Mouse (Mus musculus) hindbrain, embryonic 12.5 days (tissue): ENCODE measurements around the gene Synj1. TPM values are rescaled to one million over a fixed set of nuclear protein-coding genes. Genes with fewer than 3 reads are reported as not detected.

Source experiments
- ATAC-seq: fragments of 200-750 bp; cut with Nextera tagmentation; 2 replicates; pipeline ENCODE4 v1.8.0; 2017; ENCODE audit warnings: moderate TSS enrichment; ENCODE audit not compliant: low FRiP score
- H3K27ac ChIP-seq: fragments of 300-500 bp; sonication (generic); 2 replicates; pipeline ENCODE4 v1.5.1; 2016; ENCODE audit warnings: mild to moderate bottlenecking
- H3K27me3 ChIP-seq: fragments of 300-500 bp; sonication (generic); 2 replicates; pipeline ENCODE4 v1.6.1; 2016; ENCODE audit warnings: mild to moderate bottlenecking
- H3K36me3 ChIP-seq: fragments of 300-500 bp; sonication (generic); 2 replicates; pipeline ENCODE4 v1.6.1; 2016; ENCODE audit warnings: mild to moderate bottlenecking
- H3K4me1 ChIP-seq: fragments of 300-500 bp; sonication (generic); 2 replicates; pipeline ENCODE4 v1.6.1; 2016
- H3K4me2 ChIP-seq: fragments of 300-500 bp; sonication (generic); replicated peaks from 2 replicates; pipeline ENCODE4 v1.6.1; 2016; ENCODE audit warnings: mild to moderate bottlenecking
- H3K4me3 ChIP-seq: fragments of 300-500 bp; sonication (generic); 2 replicates; pipeline ENCODE4 v1.5.1; 2016; ENCODE audit warnings: mild to moderate bottlenecking
- H3K9ac ChIP-seq: fragments of 300-500 bp; sonication (generic); 2 replicates; pipeline ENCODE4 v1.6.1; 2016; ENCODE audit warnings: mild to moderate bottlenecking, moderate library complexity
- H3K9me3 ChIP-seq: fragments of 300-500 bp; sonication (generic); replicated peaks from 2 replicates; pipeline ENCODE4 v1.6.1; 2016; ENCODE audit warnings: mild to moderate bottlenecking
- WGBS: fragments of 180-500 bp; shearing (Covaris S2); methylation state at CpG from one replicate; pipeline ENCODE4 v1.1.7; 2016; 5-methylcytosine and 5-hydroxymethylcytosine counted together
- polyA plus RNA-seq: library from polyadenylated mRNA; unstranded; fragments of >200 nt; fragmentation: Nextera tagmentation; extraction: Ambion mirVana; gene quantifications from 2 replicates; pipeline ENCODE4 v1.2.1, GENCODE M21; 2016

Gene Synj1
- polyA plus RNA-seq, 1 experiment from 2014 or later: 35.7 TPM

- 94% methylated on average over 4 of the region's 4 CpGs for WGBS
- Histone ChIP-seq H3K4me1 (no peaks in the 10 kb centered on the region), H3K9ac (no peak overlapping the region), H3K9me3 (no peaks in the 10 kb centered on the region), H3K27me3 (no peaks in the 10 kb centered on the region), H3K27ac (no peak overlapping the region), H3K4me2 (no peak overlapping the region), H3K4me3 (no peak overlapping the region), H3K36me3 (peaks cover 80% of the 10 kb centered on the region)
- ATAC-seq: no peak
Measured at GRCm38 (mm10) chr16:91030751-91031150, 19.6 kb upstream of the Synj1 start.

DNA sequence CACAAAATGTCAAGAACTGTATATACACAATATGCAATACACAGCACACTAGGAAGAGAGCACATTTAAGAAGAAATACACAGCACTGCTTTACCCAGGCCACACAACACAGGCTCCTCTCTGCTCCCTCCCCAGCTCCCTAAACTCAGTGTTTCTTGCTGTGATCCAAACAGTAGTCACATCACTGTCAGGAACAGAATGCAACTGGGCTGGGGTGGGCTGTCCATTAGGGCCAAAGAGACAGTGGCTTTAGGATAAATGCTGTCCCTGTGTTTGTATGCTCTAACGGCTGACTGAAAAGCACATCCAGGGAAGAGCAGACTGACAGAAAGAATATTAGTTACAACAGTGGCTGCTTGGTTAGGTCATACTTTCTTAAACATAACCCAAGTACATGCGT is 18.8 kb upstream of the Synj1 start:
- no peak overlapping the region for H3K9ac ChIP-seq
- no peaks in the 10 kb centered on the region for H3K4me1 ChIP-seq
- no peak overlapping the region for H3K4me2 ChIP-seq
- no peaks in the 10 kb centered on the region for H3K27me3 ChIP-seq
- H3K27ac ChIP-seq: no peak overlapping the region
- no peak for ATAC-seq
- H3K9me3 ChIP-seq: no peaks in the 10 kb centered on the region
- H3K36me3 ChIP-seq: peaks cover 82% of the 10 kb centered on the region
- H3K4me3 ChIP-seq: no peak overlapping the region
- WGBS: 89% methylated on average over 2 of the region's 2 CpGs

- Histone ChIP-seq H3K4me1 (no peaks in the 10 kb centered on the region), H3K4me3 (no peak overlapping the region), H3K27ac (no peak overlapping the region), H3K36me3 (peaks cover 83% of the 10 kb centered on the region), H3K9ac (no peak overlapping the region), H3K9me3 (no peaks in the 10 kb centered on the region), H3K4me2 (no peak overlapping the region), H3K27me3 (no peaks in the 10 kb centered on the region)
- WGBS: 91% methylated on average over 8 of the region's 8 CpGs
- no peak for ATAC-seq
Measured at GRCm38 (mm10) chr16:91029161-91029743, 18.1 kb upstream of the Synj1 start.

GRCm38 (mm10) chr16:91026290-91026689 is 15.2 kb upstream of the Synj1 start:
- H3K9ac ChIP-seq: no peak overlapping the region
- no peak overlapping the region for H3K4me3 ChIP-seq
- WGBS: 84% methylated on average over 4 of the region's 4 CpGs
- peaks cover 87% of the 10 kb centered on the region for H3K36me3 ChIP-seq
- no peaks in the 10 kb centered on the region for H3K4me1 ChIP-seq
- H3K27me3 ChIP-seq: no peaks in the 10 kb centered on the region
- H3K27ac ChIP-seq: no peak overlapping the region
- no peak overlapping the region for H3K4me2 ChIP-seq
- ATAC-seq: no peak
- no peaks in the 10 kb centered on the region for H3K9me3 ChIP-seq

DNA sequence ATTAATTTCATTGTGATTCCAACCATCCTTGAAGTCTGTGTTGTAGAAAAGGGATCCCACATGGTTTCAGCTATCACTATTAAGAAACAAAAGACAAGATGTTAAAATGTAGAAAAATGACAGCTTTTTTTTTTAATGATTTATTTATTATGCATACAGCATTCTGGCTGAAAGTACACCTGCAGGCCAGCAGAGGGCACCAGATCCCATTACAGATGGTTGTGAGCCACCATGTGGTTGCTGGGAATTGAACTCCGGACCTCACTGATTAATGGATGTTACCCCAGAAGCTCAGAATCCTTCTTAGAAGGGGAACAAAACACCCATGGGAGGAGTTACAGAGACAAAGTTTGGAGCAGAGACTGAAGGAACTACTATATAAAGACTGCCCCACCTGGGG is 12.3 kb upstream of the Synj1 start:
- Histone ChIP-seq H3K9me3 (no peaks in the 10 kb centered on the region), H3K27me3 (no peaks in the 10 kb centered on the region), H3K27ac (no peak overlapping the region), H3K4me3 (no peak overlapping the region), H3K9ac (no peak overlapping the region), H3K4me1 (no peaks in the 10 kb centered on the region), H3K36me3 (peaks cover 91% of the 10 kb centered on the region), H3K4me2 (no peak overlapping the region)
- WGBS: 90% methylated on average over 1 of the region's 1 CpGs
- ATAC-seq: no peak

GRCm38 (mm10) chr16:91020842-91021483 is 9.9 kb upstream of the Synj1 start:
- Histone ChIP-seq H3K4me3 (no peak overlapping the region), H3K9ac (no peak overlapping the region), H3K4me2 (no peak overlapping the region), H3K4me1 (no peaks in the 10 kb centered on the region), H3K27ac (no peak overlapping the region), H3K9me3 (no peaks in the 10 kb centered on the region), H3K27me3 (no peaks in the 10 kb centered on the region), H3K36me3 (peaks cover 87% of the 10 kb centered on the region)
- ATAC-seq: no peak
- 91% methylated on average over 10 of the region's 10 CpGs for WGBS

DNA sequence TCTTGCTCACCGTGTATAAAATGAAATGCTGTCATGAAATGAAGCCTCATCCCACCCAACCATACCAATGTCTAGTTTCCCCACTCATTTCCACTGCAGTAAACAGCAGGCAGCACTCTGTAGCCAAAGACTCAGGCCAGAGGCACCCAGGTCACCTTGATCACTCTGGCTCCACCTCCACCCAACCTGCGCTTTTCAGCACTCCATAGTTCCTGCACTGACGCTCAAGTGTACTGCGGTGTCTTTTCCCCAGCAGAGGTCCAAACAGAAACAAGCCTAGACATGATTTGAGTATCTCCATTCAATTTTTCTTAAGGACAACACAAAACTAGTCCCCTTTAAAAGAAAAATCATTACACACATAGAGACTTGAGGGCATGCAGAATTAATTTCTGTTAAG is 8.4 kb upstream of the Synj1 start:
- Histone ChIP-seq H3K4me3 (no peak overlapping the region), H3K4me1 (no peaks in the 10 kb centered on the region), H3K36me3 (peaks cover 85% of the 10 kb centered on the region), H3K9ac (no peak overlapping the region), H3K27ac (no peak overlapping the region), H3K27me3 (no peaks in the 10 kb centered on the region), H3K9me3 (no peaks in the 10 kb centered on the region), H3K4me2 (no peak overlapping the region)
- no peak for ATAC-seq
- 98% methylated on average over 4 of the region's 4 CpGs for WGBS

DNA sequence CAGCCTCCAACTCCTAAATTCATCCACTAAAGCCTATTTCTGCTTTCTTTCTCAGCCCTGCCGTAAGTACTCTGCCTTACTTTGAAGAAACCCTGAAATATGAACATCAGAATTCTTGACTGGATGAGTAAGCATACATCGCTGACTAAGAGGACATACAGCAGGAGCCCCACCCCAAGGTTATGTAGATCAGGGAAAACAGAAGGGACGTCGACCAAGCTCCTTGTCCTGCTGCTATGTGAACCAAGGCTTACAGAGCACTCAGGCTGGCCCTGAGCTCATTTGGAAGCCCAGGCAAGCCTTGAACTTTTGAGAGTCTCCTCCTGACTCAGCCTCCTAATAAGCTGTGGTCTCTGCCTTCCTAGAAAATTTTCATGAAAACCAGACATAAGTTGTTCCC is 4.7 kb upstream of the Synj1 start:
- H3K27me3 ChIP-seq: no peaks in the 10 kb centered on the region
- H3K4me3 ChIP-seq: no peak overlapping the region
- no peak overlapping the region for H3K27ac ChIP-seq
- no peak for ATAC-seq
- H3K4me1 ChIP-seq: peaks cover 7% of the 10 kb centered on the region; the same call in 1 of the 2 replicates
- peaks cover 58% of the 10 kb centered on the region for H3K36me3 ChIP-seq
- H3K9ac ChIP-seq: no peak overlapping the region
- H3K4me2 ChIP-seq: no peak overlapping the region
- 93% methylated on average over 4 of the region's 4 CpGs for WGBS
- no peaks in the 10 kb centered on the region for H3K9me3 ChIP-seq

DNA sequence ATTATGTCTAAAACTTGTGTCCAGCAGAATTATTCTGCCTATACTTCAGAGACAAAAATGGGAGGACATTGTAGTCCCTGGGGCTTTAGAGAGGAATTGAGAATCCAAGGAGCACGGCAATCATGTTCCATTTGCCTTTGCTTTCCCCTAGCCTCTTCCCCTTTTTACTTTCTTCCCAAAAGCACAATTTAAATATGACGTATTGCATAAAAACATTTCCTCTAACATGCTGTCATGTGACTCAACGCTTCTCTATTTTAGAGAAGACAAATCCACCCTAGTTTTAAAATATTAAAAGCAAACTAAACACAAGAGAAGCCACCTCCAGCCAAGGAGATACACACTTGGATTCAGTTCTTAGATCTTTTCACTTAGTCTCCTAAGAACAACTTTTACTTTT is 739 bp upstream of the Synj1 start:
- H3K36me3 ChIP-seq: peaks cover 23% of the 10 kb centered on the region
- peak overlapping the region; percentile 85; the same call in 1 of the 2 replicates for H3K9ac ChIP-seq
- ATAC-seq: no peak
- no peaks in the 10 kb centered on the region for H3K9me3 ChIP-seq
- H3K27me3 ChIP-seq: no peaks in the 10 kb centered on the region
- H3K4me2 ChIP-seq: peak overlapping the region; percentile 71
- H3K4me1 ChIP-seq: peaks cover 15% of the 10 kb centered on the region
- H3K27ac ChIP-seq: peak overlapping the region; percentile 91
- WGBS: 42% methylated on average over 3 of the region's 3 CpGs
- H3K4me3 ChIP-seq: peak overlapping the region; percentile 84

GRCm38 (mm10) chr16:91010581-91011020 is 507 bp downstream of the Synj1 start:
- no peaks in the 10 kb centered on the region for H3K9me3 ChIP-seq
- peak overlapping the region; percentile 85 for H3K9ac ChIP-seq
- peaks cover 15% of the 10 kb centered on the region for H3K4me1 ChIP-seq
- peak; percentile 76 for ATAC-seq
- peak overlapping the region; percentile 71 for H3K4me2 ChIP-seq
- H3K27me3 ChIP-seq: no peaks in the 10 kb centered on the region
- peak overlapping the region; percentile 91 for H3K27ac ChIP-seq
- WGBS: under 1% methylated on average over 41 of the region's 42 CpGs
- peak overlapping the region; percentile 84 for H3K4me3 ChIP-seq
- H3K36me3 ChIP-seq: peaks cover 15% of the 10 kb centered on the region

GRCm38 (mm10) chr16:91009942-91010529 is 1.1 kb downstream of the Synj1 start:
- peaks cover 9% of the 10 kb centered on the region; the same call in 1 of the 2 replicates for H3K36me3 ChIP-seq
- peak overlapping the region; percentile 85 for H3K9ac ChIP-seq
- peaks cover 15% of the 10 kb centered on the region for H3K4me1 ChIP-seq
- peak overlapping the region; percentile 71 for H3K4me2 ChIP-seq
- H3K9me3 ChIP-seq: no peaks in the 10 kb centered on the region
- under 1% methylated on average over 19 of the region's 19 CpGs for WGBS
- peak overlapping the region; percentile 84 for H3K4me3 ChIP-seq
- peak overlapping the region; percentile 91 for H3K27ac ChIP-seq
- no peak for ATAC-seq
- H3K27me3 ChIP-seq: no peaks in the 10 kb centered on the region

DNA sequence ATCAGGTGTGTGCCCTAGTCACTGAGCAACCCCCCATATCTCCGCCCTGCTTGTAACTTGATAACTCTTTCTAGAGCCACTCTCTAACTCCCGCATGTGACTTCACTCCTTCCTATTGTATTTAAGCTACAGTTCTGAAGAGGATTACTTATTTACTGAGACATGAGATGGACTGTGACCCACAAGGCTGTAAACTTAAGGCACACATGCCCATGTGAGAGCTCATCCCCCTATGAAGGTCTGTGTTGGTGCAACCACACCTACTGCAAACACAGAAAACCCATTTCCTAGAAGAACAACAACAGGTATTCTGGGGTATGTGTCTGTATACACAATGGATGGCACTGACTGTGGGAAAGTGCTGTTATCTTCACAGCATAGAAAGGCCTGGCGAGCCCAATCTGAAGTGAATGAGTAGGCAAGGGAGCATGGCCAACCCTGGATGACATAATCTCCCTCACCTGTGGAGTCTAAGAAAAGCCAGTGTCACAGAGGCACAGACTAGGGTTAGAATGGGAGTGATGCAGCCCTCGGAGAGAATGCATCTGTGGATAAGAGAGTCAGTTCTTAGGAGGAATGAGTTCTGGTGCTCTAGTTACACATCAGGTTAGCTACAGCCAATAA is 6.1 kb downstream of the Synj1 start:
- Histone ChIP-seq H3K9me3 (no peaks in the 10 kb centered on the region), H3K36me3 (0 out of 2 replicates have a peak, but pooled peaks cover 3% of the 10 kb centered on the region), H3K27me3 (no peaks in the 10 kb centered on the region), H3K9ac (no peak overlapping the region), H3K4me3 (no peak overlapping the region), H3K4me1 (peaks cover 8% of the 10 kb centered on the region), H3K27ac (no peak overlapping the region), H3K4me2 (no peak overlapping the region)
- ATAC-seq: no peak
- WGBS: 91% methylated on average over 4 of the region's 4 CpGs
